Mouse (Mus musculus): Measurements from ENCODE around the gene Gm21293. TPM values are rescaled to one million over a fixed set of nuclear protein-coding genes. Genes with fewer than 3 reads are reported as not detected.
"Not testable (repeated sequence)": the region's sequence is repeated elsewhere in the genome, so short reads cannot be mapped to it uniquely, and the experiment has no call there.

Gene Gm21293
- total RNA-seq (2015; ENCODE audit: low replicate concordance): not detected in 2 replicates
- not detected in 2 replicates for total RNA-seq (2017; ENCODE audit: low replicate concordance)

- not testable (repeated sequence) for ATAC-seq (replicated peaks; ENCODE audit: low FRiP score, poor library complexity, severe bottlenecking)
Measured at GRCm38 (mm10) chr10:104142687-104143086, at the start of gene Gm21293. Gm21293 (plus strand) TSS chr10:104142987.

GRCm38 (mm10) chr10:104110044-104110443 is 32.7 kb upstream of the Gm21293 start:
- ATAC-seq (replicated peaks; ENCODE audit: low FRiP score, poor library complexity, severe bottlenecking): no peak

DNA sequence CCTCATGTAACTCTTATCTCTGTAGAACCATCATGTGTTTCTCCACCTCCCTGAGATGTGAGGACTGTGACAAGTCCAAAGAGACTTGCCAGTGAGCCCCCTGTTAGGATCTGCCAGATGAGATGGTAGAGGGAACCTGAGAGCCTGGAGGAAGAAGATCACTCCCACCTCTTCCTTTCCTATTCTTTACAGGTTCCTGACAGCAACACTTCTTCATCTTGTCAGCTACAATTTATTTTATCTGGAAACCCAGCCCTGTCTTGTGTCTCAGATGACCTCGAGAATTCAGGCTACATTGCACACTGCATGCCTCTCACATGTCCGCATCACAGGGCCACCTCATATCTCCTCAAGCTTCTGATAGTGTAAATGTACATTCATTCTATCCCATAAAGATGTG is 24.5 kb upstream of the Gm21293 start:
- no peak for ATAC-seq (replicated peaks; ENCODE audit: low FRiP score, poor library complexity, severe bottlenecking)

GRCm38 (mm10) chr10:104151197-104151596 is 8.4 kb downstream of the Gm21293 start, which contains the start of gene Gm6763:
Gm6763 (plus strand) TSS chr10:104151497.
- ATAC-seq (replicated peaks; ENCODE audit: low FRiP score, poor library complexity, severe bottlenecking): not testable (repeated sequence)

- ATAC-seq (replicated peaks; ENCODE audit: low FRiP score, poor library complexity, severe bottlenecking): not testable (repeated sequence)
Measured at GRCm38 (mm10) chr10:104159706-104160105, 16.9 kb downstream of the Gm21293 start, which contains the start of gene Gm8764. Gm8764 (plus strand) TSS chr10:104160006.

DNA sequence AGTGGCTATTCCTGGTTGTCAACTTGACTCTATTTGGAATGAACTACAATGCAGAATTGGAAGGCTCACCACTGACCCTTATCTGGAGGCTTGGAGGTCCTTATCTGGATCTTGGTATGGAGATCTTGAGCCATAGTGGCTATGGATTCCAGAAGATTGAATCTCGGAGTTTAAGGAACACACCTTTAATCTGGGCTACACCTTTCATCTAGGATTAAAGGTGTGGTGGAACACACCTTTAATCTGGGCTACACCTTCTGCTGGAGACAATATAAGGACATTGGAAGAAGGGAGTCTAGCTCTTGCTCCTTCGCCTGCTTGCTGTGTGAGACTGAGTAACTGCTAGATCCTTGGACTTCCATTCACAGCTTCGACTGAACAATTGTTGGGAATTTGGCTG is 25.4 kb downstream of the Gm21293 start, which contains the start of gene Gm21304:
Gene Gm21304 (plus strand): TSS at position 301 of the 400 bp plus-strand sequence.
- not testable (repeated sequence) for ATAC-seq (replicated peaks; ENCODE audit: low FRiP score, poor library complexity, severe bottlenecking)

GRCm38 (mm10) chr10:104176724-104177123 is 33.9 kb downstream of the Gm21293 start, which contains the start of gene Gm21312:
Gm21312 (plus strand) TSS chr10:104177024.
- not testable (repeated sequence) for ATAC-seq (replicated peaks; ENCODE audit: low FRiP score, poor library complexity, severe bottlenecking)

- ATAC-seq (replicated peaks; ENCODE audit: low FRiP score, poor library complexity, severe bottlenecking): not testable (repeated sequence)
Measured at GRCm38 (mm10) chr10:104185233-104185632, 42.4 kb downstream of the Gm21293 start, which contains the start of gene Gm20765. Gm20765 (plus strand) TSS chr10:104185533.

GRCm38 (mm10) chr10:104193742-104194141 is 51.0 kb downstream of the Gm21293 start, which contains the start of gene Gm4340:
Gm4340 (plus strand) TSS chr10:104194042.
- not testable (repeated sequence) for ATAC-seq (replicated peaks; ENCODE audit: low FRiP score, poor library complexity, severe bottlenecking)

Other genes starting within 250 kb of the Gm21293 start
- gene Gm6763, start 8.5 kb downstream of the Gm21293 start, total RNA-seq (2015; ENCODE audit: low replicate concordance): not detected in 2 replicates
- gene Gm6763, start 8.5 kb downstream of the Gm21293 start, total RNA-seq (2017; ENCODE audit: low replicate concordance): not detected in 2 replicates
- not detected in 2 replicates for gene Gm8764, start 17.0 kb downstream of the Gm21293 start, total RNA-seq (2015; ENCODE audit: low replicate concordance)
- not detected in 2 replicates for gene Gm8764, start 17.0 kb downstream of the Gm21293 start, total RNA-seq (2017; ENCODE audit: low replicate concordance)
- gene Gm21304, start 25.5 kb downstream of the Gm21293 start, total RNA-seq (2015; ENCODE audit: low replicate concordance): not detected in 2 replicates
- gene Gm21304, start 25.5 kb downstream of the Gm21293 start, total RNA-seq (2017; ENCODE audit: low replicate concordance): not detected in 2 replicates
- not detected in 2 replicates for gene Gm21312, start 34.0 kb downstream of the Gm21293 start, total RNA-seq (2015; ENCODE audit: low replicate concordance)
- gene Gm21312, start 34.0 kb downstream of the Gm21293 start, total RNA-seq (2017; ENCODE audit: low replicate concordance): not detected in 2 replicates
- not detected in 2 replicates for gene Gm20765, start 42.5 kb downstream of the Gm21293 start, total RNA-seq (2015; ENCODE audit: low replicate concordance)
- not detected in 2 replicates for gene Gm20765, start 42.5 kb downstream of the Gm21293 start, total RNA-seq (2017; ENCODE audit: low replicate concordance)
- not detected in 2 replicates for gene Gm4340, start 51.1 kb downstream of the Gm21293 start, total RNA-seq (2015; ENCODE audit: low replicate concordance)
- gene Gm4340, start 51.1 kb downstream of the Gm21293 start, total RNA-seq (2017; ENCODE audit: low replicate concordance): not detected in 2 replicates

Measured in erythroblast, adult 5-6 weeks (primary cell).